Mouse (Mus musculus) forebrain, embryonic 10.5 days (tissue): ENCODE measurements at regions not wholly inside any gene's neighbourhood (a gene's known extent, or its start where the extent isn't known, plus 50 kb on each side); places are given as distances from the start of the nearest gene placed in this dataset.
"Not testable (repeated sequence)": the region's sequence is repeated elsewhere in the genome, so short reads cannot be mapped to it uniquely, and the experiment has no call there.

Experiments used
- DNase-seq: peaks from one replicate; pipeline ENCODE4 v3.0.0-alpha.2; 2017; ENCODE audit warnings: low spot score; ENCODE audit errors: extremely low spot score
- H3K27ac ChIP-seq: fragments of 300-500 bp; sonication (generic); 2 replicates; pipeline ENCODE4 v1.5.1; 2016; ENCODE audit warnings: mild to moderate bottlenecking
- H3K27me3 ChIP-seq: fragments of 300-500 bp; sonication (generic); 2 replicates; pipeline ENCODE4 v1.6.1; 2016; ENCODE audit warnings: mild to moderate bottlenecking; ENCODE audit not compliant: poor library complexity, severe bottlenecking
- H3K36me3 ChIP-seq: fragments of 300-500 bp; sonication (generic); replicated peaks from 2 replicates; pipeline ENCODE4 v1.6.1; 2016; ENCODE audit warnings: mild to moderate bottlenecking, moderate library complexity
- H3K4me1 ChIP-seq: fragments of 300-500 bp; sonication (generic); 2 replicates; pipeline ENCODE4 v1.6.1; 2016
- H3K4me3 ChIP-seq: fragments of 300-500 bp; sonication (generic); 2 replicates; pipeline ENCODE4 v1.5.1; 2016; ENCODE audit warnings: mild to moderate bottlenecking, moderate library complexity
- H3K9me3 ChIP-seq: fragments of 300-500 bp; sonication (generic); 2 replicates; pipeline ENCODE4 v1.6.1; 2016; ENCODE audit warnings: mild to moderate bottlenecking, moderate library complexity
- WGBS: fragments of 180-500 bp; shearing (Covaris S2); methylation state at CpG from one replicate; pipeline ENCODE4 v1.1.7; 2016; 5-methylcytosine and 5-hydroxymethylcytosine counted together

DNA sequence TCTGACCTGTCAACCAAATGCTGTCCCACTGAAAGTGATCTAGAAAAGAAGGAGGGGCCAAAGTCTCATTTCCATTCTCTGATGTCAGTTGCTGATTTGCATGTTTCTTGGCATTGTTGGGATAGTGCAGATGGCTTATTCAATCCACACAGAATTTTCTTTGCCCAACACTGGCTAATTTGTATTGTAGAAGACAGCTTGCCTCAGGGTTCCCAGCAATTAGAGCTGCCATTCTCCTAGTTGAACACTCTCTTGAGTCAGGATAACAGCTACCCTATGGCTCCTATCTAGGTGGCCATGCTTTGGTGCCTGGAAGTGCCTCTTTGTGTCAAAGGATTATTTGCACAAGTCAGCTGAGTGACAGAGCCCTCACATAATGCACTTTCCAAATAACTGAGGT is 569.0 kb downstream of the Lrriq3 start:
- no peak overlapping the region for H3K27ac ChIP-seq
- DNase-seq = no peak
- no peaks in the 10 kb centered on the region for H3K4me1 ChIP-seq
- no peaks in the 10 kb centered on the region for H3K9me3 ChIP-seq
- no peaks in the 10 kb centered on the region for H3K27me3 ChIP-seq
- H3K36me3 ChIP-seq = no peaks in the 10 kb centered on the region
- no peak overlapping the region for H3K4me3 ChIP-seq

DNA sequence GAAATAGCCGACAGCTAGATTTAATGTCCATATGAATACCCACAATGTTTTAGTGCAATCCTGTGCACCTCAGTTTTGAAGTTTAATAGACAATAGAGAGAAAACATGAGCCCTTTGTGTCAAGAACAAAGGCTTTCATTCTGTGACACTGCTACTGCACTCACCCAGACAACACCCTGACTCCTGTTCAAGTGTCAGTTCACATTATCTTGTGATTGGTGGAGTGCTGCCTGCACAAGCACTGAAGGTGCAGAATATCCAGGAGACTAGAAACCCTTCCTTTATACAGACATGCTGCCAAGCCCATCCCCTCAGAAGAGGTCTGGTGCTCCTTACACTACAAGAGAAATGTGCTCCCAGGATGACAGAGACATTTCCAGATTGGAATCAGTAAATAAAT is 579.3 kb downstream of the Lrriq3 start:
- H3K27me3 ChIP-seq = no peaks in the 10 kb centered on the region
- no peaks in the 10 kb centered on the region for H3K36me3 ChIP-seq

DNA sequence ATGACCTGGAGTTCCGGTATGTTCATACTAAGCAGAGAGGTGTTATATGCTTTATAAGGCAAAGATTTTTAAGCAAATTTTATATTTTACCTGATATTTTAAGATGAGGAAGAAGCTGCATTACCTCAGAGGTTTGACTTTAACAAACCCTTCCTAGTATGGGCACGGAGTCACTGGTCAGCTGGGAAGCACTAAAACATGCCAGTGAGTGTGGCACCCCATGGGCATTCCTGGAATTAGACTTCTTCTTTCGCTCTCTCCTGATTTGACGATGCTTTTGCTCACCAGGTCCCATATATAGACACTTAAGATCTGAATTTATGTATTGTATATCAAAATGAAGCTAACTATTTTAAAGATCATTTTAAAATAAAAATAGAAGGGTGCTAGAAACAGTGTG is 587.0 kb downstream of the Lrriq3 start:
- WGBS = 90% methylated on average over 4 of the region's 4 CpGs
- H3K36me3 ChIP-seq = no peaks in the 10 kb centered on the region
- H3K4me3 ChIP-seq = no peak overlapping the region
- no peak overlapping the region for H3K27ac ChIP-seq
- no peaks in the 10 kb centered on the region for H3K27me3 ChIP-seq
- no peak for DNase-seq
- no peaks in the 10 kb centered on the region for H3K9me3 ChIP-seq
- no peaks in the 10 kb centered on the region for H3K4me1 ChIP-seq

More for the DNA sequence above, 579.3 kb downstream of the Lrriq3 start:
- no peaks in the 10 kb centered on the region for H3K9me3 ChIP-seq
- no peak overlapping the region for H3K27ac ChIP-seq
- H3K4me3 ChIP-seq = no peak overlapping the region
- H3K4me1 ChIP-seq = no peaks in the 10 kb centered on the region
- DNase-seq = no peak
- 79% methylated on average over 1 of the region's 1 CpGs for WGBS

DNA sequence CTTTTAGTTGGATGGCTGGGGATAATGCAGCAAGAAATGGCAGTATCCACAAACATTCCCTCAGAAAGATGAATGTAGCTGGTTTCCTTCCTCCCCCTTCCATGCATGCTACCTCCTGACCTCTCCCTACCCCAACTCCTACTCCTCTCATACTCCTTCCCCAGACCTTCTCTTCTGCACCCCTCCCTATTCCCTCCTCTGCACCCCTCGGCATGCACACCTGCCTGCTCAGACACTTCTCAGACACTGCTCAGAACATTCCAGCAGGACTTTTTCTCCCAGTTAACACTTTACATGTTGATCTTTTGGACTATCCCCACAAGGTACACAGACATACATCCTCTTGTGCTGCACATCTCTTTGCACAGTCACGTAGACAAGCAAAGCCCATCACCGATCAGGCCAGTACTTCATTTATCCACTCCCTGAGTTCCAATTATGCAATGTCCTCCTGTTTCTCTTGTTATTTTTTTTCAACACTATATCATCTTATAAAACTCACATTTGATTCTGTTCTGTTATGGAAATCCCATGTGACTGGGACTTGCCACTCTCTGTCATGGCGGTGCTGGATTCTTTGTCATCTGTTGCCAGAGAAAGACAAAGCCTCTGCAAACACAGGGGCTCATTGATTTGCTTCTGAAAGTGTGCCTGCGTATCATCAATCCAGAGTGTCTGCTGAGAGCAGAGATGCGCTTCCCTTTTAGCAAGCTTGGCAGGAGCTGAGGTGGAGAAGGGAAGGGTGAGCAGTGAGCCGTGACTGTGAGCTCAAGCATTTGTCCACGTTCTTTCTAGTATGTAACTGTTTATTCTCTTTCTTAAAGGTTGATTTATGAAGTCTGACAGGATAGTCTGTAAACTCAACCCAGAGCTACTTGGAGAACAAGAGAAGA is 589.9 kb downstream of the Lrriq3 start:
- Histone ChIP-seq H3K4me1 (no peaks in the 10 kb centered on the region), H3K36me3 (no peaks in the 10 kb centered on the region), H3K4me3 (no peak overlapping the region), H3K9me3 (no peaks in the 10 kb centered on the region), H3K27ac (no peak overlapping the region), H3K27me3 (no peaks in the 10 kb centered on the region)
- WGBS = 77% methylated on average over 8 of the region's 8 CpGs
- no peak for DNase-seq

DNA sequence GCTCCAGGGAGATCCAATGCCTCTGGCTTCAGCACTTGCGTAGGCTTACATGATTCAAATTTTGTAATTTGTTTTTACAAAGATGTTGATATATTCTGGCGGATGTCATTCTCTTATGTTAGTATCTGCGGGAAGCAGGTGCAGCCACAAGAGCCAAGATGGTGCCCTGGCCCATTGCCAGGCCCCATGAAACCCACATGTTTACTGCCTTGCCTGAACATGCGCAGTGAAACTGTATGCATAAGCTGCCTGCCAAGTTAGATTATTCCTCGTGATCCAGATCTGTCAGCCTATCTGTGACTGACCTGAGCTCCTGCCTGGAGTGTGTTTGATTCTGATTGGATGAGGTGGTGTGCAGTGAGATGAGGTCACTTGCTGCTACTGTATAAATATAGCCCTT is 595.1 kb downstream of the Lrriq3 start:
- Histone ChIP-seq H3K27ac (no peak overlapping the region), H3K27me3 (no peaks in the 10 kb centered on the region)

DNA sequence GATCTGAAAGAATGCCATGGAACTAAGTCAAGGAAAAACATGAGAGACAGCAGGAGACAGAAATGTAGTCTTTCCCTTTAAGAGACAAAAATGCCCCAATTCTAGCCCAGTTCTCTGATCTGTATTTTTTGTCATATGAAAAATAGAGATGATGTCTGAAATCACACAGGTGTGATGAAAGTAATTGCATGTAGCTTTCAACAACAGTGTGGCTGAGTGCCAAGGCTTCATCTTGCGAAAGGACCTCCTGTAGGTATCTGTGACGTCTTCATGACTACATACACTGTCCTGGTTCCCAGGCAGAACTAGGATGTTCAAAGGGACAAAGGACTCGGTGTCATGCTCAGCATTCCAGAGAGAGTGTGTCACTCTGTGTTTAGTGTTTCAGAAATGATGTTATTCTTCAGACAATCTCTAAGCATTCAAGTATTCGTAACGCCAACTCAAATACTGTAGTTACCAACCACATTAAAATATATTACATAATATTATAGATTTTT is 629.8 kb downstream of the Lrriq3 start:
- DNase-seq = no peak
- Histone ChIP-seq H3K27ac (no peak overlapping the region), H3K4me1 (no peaks in the 10 kb centered on the region), H3K27me3 (no peaks in the 10 kb centered on the region), H3K36me3 (no peaks in the 10 kb centered on the region), H3K9me3 (no peaks in the 10 kb centered on the region), H3K4me3 (no peak overlapping the region)
- 94% methylated on average over 5 of the region's 5 CpGs for WGBS

More for the DNA sequence above, 595.1 kb downstream of the Lrriq3 start:
- no peak for DNase-seq
- 88% methylated on average over 5 of the region's 5 CpGs for WGBS
- H3K9me3 ChIP-seq = no peaks in the 10 kb centered on the region
- no peak overlapping the region for H3K4me3 ChIP-seq
- no peaks in the 10 kb centered on the region for H3K36me3 ChIP-seq
- no peaks in the 10 kb centered on the region for H3K4me1 ChIP-seq

DNA sequence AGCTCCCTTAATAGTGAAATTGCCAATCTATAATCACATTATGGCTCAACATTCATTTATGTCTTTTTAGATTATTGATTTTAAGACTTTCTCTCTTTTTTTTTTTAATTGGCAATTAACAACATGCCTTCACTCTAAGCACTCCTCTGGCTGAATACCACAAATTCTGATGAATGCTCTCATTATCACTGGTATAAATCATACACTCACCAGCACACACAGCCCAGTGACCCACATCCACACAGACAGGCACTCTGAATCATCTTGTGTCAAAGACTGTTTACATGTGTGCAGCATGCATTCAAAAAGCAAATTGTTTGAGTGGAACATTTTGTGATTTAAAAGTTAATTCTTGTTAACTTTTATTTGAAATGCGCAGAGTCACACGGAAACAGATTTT is 649.2 kb downstream of the Lrriq3 start:
- Histone ChIP-seq H3K36me3 (no peaks in the 10 kb centered on the region), H3K27me3 (no peaks in the 10 kb centered on the region), H3K4me1 (no peaks in the 10 kb centered on the region), H3K4me3 (no peak overlapping the region), H3K27ac (no peak overlapping the region), H3K9me3 (no peaks in the 10 kb centered on the region)
- DNase-seq = no peak
- WGBS = 94% methylated on average over 2 of the region's 2 CpGs

DNA sequence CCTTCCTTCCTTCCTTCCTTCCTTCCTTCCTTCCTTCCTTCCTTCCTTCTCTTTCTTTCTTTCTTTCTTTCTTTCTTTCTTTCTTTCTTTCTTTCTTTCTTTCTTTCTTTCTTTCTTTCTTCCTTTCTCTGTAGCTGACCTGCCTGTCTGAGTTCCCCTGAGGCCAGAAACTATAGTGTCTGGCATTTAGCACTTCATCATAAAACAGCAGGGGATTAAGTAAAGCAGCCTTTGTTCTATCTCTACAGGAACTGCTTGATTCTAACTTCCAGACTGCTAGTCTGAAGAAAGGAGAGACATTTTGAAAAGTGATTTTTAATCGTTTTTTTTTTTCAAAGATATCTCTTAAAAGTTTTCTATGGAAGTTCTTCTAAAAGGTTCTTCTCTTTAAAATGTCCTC is 653.4 kb downstream of the Lrriq3 start:
- H3K27me3 ChIP-seq, H3K4me1 ChIP-seq, H3K27ac ChIP-seq, DNase-seq, H3K4me3 ChIP-seq, H3K36me3 ChIP-seq, H3K9me3 ChIP-seq: not testable (repeated sequence)
- 47% methylated on average over 1 of the region's 1 CpGs for WGBS

DNA sequence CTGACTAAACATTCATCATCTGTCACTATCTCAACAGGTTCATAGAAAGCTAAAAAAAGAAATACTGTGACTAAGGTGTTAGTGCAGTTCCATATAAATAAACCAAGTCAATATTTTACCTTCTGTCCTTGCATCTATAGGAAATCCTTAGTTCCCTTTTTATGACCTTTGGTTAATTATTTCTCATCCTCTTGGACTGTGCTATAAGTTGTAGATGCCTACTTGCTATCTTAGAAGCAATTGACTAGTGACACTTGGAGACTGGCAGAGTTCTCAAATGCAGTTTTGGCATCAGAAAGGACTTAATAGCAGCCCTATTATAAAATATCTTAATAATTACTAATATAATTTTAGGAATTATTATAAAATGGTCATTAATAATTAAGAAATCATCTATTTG is 654.3 kb downstream of the Lrriq3 start:
- H3K4me1 ChIP-seq = no peaks in the 10 kb centered on the region
- no peak overlapping the region for H3K4me3 ChIP-seq
- H3K9me3 ChIP-seq = no peaks in the 10 kb centered on the region
- no peaks in the 10 kb centered on the region for H3K27me3 ChIP-seq
- no peaks in the 10 kb centered on the region for H3K36me3 ChIP-seq
- no peak for DNase-seq
- no peak overlapping the region for H3K27ac ChIP-seq

DNA sequence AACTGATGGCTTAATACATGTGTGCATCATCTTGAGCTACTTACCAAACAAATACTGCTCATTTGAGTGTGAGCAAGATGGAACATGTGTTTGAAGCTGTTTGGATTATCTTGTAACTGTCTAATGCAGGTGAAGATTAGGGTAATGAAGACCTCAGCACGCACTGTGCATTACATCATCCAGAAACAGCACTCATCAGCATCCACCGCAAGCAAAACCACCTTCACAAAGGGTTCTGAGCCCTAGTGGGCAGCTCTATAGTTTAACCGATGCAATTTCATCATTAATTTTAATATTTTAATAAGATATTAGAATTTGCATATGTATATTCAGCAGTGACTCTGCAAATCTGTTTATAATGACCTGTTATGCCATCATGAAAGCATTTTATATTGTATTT is 664.1 kb downstream of the Lrriq3 start:
- 93% methylated on average over 3 of the region's 3 CpGs for WGBS
- no peak for DNase-seq
- H3K27ac ChIP-seq = no peak overlapping the region
- H3K36me3 ChIP-seq = no peaks in the 10 kb centered on the region
- no peaks in the 10 kb centered on the region for H3K27me3 ChIP-seq
- no peaks in the 10 kb centered on the region for H3K4me1 ChIP-seq
- no peak overlapping the region for H3K4me3 ChIP-seq
- H3K9me3 ChIP-seq = no peaks in the 10 kb centered on the region

DNA sequence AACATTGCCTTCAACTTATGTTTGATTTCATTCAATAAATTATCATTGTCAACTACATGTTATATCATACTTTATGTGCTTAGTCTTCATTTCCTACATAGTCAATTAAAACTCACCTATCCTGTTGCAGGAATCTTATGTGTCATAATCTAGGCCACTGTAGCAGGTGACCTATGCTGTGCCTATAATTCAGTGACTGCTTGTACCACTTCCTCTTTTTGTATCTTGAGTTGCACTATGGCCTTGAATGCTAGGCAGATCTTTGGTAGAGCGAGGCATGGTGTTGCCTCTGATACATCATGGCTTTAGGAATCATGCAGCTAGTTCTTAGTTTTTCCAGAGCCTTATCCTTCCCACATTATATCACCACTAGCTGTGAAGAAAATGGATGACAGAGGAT is 682.8 kb downstream of the Lrriq3 start:
- Histone ChIP-seq H3K27me3 (no peaks in the 10 kb centered on the region), H3K9me3 (no peaks in the 10 kb centered on the region), H3K4me3 (no peak overlapping the region), H3K4me1 (no peaks in the 10 kb centered on the region), H3K27ac (no peak overlapping the region), H3K36me3 (no peaks in the 10 kb centered on the region)
- 100% methylated on average over 1 of the region's 1 CpGs for WGBS
- DNase-seq = no peak

DNA sequence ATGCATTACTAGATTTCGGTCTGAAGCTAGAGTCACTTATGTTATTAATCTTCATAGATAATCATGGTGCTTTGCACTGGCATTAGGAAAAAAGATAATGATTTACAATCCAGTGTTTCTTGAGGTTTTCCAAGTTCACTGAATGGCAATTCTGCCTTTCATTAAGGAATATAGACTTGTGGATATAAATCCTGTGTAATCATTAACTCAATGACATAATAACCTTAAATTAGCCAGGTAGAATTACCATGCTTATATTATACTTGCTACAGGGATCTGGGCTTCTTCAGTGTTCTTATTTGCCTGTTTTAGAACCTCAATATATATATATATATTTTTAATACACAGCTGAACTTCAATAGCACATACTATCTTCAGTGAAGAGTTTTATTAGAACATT is 683.8 kb downstream of the Lrriq3 start:
- no peaks in the 10 kb centered on the region for H3K9me3 ChIP-seq
- no peaks in the 10 kb centered on the region for H3K36me3 ChIP-seq
- no peaks in the 10 kb centered on the region for H3K4me1 ChIP-seq
- no peak overlapping the region for H3K27ac ChIP-seq
- whole genome bisulfite sequencing = 95% methylated on average over 1 of the region's 1 CpGs
- no peak overlapping the region for H3K4me3 ChIP-seq
- DNase-seq = no peak
- no peaks in the 10 kb centered on the region for H3K27me3 ChIP-seq

DNA sequence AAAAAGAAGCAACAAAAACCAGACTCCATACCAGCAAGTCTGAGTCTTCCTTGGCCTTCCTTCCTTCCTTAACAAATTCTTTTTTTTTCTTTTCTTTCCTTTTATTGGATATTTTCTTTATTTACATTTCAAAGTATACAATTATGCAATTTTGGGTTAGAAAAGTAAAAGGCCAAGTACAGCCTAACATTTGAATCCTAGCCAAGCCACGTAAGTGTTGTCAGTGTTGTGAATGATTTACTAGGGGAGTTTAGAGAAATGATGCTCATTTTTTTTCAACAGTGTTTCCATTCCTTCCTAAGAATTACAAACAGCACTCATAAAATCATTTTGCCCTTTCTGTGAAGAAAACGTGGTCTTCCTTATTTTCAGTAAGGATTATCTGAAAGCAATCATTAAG is 722.5 kb downstream of the Lrriq3 start:
- no peak for DNase-seq
- H3K36me3 ChIP-seq = no peaks in the 10 kb centered on the region
- H3K27me3 ChIP-seq = no peaks in the 10 kb centered on the region
- H3K27ac ChIP-seq = no peak overlapping the region
- H3K4me1 ChIP-seq = no peaks in the 10 kb centered on the region
- whole genome bisulfite sequencing = 82% methylated on average over 2 of the region's 2 CpGs
- H3K4me3 ChIP-seq = no peak overlapping the region
- no peaks in the 10 kb centered on the region for H3K9me3 ChIP-seq
